Mouse (Mus musculus): ENCODE results near the gene Efna1. TPM values are rescaled to one million over a fixed set of nuclear protein-coding genes. Genes with fewer than 3 reads are reported as not detected.
A peak's percentile ranks its signal among the peaks of the same experiment; 100 is the strongest.

Gene Efna1
- total RNA-seq, 4 experiments from 2014 or later = 15.9 to 28.0 (median 21.0) TPM

DNA sequence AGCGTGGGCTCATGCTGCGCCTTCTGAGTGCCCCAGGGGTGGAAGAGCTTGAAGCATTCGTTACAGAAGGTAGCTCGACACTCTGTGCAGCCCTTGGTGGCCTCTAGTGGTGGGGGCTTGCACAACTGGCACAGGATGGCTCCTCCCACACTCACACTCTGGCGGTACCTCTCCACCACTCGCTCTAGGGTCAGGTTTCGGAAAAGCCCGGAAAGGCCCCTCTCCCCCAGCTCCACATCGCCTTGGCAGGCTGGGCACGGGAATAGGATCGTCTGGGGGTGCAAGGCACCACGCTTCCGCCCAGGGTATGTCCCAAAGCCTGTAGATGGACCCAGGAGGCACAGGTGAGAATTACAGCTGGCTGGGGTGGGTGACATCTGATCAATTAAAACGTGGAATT, 37.3 kb downstream of the Efna1 start:
- DNase-seq = no peak

DNA sequence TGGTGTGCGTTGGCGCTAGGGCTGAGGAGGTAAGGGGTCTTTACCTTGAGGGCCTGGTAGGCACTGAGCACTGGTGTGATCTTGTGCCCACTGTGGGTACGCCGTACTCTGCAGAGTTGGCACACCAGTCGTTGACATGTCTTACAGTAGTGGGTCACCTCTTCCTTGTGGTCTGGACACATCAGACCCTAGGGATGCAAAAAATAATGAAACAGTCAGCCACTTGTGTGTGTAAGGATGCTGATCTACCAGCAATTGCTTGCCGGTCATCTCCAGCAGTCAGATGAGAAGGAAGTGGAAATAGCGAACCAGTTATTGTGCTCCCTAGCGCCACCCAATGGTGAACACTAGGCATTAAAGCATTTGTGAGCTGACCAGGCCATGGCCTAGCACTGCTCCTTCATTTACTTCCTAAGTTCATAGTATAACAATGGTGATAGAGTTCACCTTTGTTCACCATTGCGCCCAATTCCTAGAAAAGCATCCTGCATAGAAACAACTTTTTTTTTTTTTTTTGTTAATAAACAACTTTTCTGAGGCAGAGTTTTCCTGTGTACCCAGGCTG, 38.5 kb downstream of the Efna1 start:
- DNase-seq = no peak

DNA sequence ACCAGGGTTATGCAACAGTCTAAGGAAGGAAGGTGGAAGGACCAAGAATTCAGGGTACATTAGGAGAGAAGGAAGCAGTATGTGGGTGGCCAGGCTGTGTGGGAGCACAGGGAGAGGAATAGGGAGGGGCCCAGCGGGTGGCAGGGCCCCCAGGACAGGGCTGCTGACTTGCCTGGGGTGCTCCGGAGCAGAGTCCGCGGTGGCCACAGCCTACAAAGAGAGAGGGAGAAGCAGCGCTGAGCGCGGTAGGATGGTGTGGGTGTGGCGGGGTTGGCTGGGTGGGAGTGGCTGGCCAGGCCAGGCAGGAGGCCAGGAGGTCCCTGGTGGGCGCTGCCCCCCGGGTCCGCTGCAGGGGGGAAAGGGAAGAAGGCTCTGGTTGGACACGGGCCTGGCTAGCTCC, 42.4 kb downstream of the Efna1 start:
- DNase-seq = no peak

DNA sequence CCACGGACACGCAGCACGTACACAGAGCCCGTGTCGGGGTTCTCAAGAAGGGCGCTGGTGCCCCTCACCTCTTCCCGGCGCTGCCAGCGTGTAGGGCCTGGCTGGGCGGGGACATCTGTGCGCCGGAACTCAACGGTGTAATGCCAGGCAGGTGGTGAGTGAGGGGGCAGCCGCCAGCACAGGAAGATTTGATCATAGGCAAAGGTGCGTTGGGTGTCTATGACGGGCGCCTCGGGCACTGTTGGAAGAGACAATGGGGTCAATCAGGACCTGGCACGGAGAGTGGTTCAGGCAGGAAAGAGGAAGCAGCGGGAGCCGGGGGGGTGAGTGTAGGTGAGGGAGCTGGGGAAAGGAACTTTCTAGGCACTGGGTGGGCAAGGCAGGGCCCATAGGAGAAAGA, 43.3 kb downstream of the Efna1 start:
- DNase-seq = no peak

DNA sequence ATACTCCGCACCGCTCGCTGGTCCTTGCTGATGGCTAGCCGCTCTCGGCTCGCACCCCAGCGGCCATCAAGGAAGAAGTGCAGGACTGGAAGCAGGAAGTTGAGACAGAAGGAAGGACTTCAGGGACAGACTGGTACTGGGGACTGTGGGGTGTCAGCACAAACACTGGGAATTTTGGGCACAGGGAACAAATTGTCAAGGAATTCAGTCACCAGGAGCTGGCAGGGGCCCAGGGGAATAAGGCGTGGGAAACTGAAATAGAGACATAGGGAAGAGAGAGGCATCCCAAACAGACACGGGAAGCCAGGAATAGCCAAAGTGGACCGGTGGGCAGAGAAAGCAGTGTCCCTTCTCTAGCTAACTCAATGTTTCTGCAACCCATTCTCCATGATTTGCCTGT, 44.4 kb downstream of the Efna1 start:
- DNase-seq = no peak

DNA sequence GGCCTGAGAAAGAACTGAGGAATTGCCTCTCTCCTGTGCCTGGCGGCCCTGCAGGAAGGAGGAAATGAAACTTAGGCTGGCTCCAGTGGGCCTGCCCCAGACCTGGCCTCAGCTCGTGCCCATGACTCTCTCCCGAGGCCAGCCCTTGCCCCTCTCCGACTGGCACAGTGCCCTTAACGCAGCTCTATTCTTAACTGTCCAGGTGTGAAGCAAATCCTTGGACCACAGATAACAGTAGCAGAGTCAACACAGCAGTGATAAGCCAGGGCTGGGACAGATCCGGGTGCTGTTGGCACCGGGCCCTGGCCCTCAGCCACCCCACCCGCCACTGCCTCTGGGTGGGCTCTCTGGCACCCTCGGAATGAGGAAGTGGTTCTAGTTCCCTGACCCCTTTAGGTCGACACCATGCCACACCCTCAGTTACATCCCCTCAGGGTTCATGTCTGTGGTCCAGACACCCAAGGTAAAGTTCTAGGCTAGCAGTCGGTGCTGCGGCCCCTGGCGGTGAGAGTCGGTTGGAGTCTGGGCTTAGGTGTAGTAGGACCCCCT, 47.3 kb downstream of the Efna1 start:
- no peak for DNase-seq

DNA sequence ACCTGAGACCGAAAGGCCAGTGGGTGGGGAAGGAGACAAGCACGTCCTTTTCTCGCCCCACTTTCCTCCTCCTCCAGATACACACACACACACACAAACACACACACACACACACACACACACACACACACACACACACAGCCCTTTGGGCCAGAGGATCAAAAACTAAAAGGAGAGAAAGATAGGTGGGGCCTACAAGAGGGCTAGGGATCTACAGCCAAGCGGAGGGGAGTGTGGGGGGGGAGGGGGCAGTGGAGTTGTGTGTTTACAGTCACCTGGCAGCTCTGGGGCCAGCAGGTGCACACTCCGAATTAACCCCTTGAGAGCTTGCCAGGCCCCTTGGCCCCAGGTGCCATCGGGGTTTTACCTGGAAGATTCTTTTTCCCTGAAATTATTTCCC, 48.3 kb downstream of the Efna1 start:
- no peak for DNase-seq

DNA sequence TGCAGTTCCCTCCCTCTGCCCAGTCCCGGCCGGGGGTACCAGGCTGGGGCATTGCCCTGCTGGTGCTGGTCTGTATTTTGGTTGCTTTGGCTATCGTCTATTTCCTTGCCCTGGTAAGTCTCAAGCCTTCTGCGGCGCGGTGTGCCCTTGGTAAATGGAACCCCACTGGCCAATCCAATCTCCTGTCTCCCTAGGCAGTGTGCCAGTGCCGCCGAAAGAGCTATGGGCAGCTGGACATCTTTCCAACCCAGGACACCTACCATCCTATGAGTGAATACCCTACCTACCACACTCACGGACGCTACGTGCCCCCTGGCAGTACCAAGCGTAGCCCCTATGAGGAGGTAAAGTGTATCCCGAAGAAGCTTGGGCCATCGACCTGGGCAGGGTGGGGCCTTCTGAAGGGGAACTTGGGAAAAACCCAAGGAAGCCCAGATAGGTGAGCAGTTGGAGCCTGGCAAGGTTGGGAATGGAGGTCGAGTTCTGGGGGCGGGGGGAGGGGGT, 49.1 kb downstream of the Efna1 start:
- DNase-seq = no peak

DNA sequence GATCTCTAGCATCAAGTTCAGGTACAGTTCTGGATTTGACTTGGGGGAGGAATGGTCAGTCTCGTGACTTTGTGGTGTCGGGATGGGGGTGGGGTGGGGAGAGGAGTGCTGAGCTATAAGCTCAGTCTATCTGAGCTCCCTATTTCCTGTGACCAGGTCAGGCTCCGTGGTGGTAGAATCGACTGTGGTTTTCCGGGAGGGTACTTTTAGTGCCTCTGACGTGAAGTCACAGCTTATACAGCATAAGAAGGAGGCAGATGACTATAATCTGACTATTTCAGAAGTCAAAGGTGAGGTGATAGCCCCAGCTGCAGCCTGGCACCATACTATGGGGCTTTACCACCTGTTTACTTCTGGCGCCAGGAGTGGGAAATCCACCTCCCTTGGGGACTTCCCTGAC, 49.6 kb downstream of the Efna1 start:
- DNase-seq = no peak

DNA sequence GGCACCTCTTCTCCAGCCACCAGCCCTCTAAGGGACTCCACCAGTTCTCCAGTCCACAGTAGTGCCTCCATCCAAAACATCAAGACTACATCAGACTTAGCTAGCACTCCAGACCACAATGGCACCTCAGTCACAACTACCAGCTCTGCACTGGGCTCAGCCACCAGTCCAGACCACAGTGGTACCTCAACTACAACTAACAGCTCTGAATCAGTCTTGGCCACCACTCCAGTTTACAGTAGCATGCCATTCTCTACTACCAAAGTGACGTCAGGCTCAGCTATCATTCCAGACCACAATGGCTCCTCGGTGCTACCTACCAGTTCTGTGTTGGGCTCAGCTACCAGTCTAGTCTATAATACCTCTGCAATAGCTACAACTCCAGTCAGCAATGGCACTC, 50.4 kb downstream of the Efna1 start:
- DNase-seq = no peak

DNA sequence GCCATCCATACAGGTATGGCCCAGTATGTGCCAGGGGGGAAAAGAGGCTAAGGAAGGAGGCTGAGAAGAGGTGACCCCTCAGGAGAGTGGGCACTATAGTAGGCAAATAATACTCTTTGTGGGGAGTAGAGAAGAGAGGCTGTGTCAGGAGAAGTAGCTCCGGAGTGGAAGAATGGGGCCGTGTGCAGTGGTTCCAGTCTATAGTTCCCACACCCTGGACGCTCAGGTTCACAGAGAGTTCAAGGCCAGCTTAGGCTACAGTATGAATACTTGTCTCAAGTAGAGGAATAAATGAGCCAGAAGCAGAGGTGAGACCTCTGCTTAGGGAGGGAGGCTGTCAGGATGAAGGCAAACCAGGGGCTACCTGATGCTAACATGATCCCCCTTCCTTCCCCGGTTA, 51.7 kb downstream of the Efna1 start:
- DNase-seq = no peak

DNA sequence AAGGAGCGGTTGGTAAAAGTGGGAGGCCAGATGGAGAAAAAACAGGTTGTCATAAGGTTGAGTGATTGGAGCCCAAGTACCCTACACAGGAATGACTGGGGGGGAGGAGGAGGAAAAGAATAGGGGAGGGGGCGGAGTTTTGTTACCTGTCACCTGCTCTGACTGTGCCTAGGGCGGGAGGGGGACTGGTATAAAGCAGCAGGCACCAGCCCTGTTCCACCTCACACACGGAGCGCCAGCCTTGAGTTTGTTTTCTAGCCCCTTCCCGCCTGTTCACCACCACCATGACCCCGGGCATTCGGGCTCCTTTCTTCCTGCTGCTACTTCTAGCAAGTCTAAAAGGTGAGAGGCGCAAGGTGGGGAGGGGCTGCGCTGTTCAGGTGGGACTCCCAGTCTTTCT, 52.1 kb downstream of the Efna1 start, which contains the start of gene Muc1:
Gene Muc1 (plus strand): TSS at position 222 of the 400 bp plus-strand sequence.
- no peak for DNase-seq

DNA sequence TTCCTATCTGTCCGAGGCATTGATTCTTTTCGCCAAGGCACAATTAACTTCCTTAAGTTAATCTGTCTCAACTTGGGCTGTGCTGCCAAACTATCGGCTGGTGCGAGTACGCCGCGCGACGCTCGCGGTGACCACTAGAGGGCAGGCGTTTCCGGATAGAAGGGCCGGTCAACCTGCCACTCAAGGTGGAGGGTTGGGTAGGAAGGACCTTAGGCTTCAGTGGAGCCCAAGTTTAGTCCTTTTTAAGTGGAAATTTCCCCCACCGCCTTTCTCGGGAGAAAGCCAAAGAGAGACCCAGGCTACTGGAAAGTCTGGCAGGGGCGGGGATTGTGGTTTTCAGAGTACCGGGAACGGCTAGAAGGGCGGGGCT, 52.8 kb downstream of the Efna1 start:
- DNase-seq = peak; percentile 75

DNA sequence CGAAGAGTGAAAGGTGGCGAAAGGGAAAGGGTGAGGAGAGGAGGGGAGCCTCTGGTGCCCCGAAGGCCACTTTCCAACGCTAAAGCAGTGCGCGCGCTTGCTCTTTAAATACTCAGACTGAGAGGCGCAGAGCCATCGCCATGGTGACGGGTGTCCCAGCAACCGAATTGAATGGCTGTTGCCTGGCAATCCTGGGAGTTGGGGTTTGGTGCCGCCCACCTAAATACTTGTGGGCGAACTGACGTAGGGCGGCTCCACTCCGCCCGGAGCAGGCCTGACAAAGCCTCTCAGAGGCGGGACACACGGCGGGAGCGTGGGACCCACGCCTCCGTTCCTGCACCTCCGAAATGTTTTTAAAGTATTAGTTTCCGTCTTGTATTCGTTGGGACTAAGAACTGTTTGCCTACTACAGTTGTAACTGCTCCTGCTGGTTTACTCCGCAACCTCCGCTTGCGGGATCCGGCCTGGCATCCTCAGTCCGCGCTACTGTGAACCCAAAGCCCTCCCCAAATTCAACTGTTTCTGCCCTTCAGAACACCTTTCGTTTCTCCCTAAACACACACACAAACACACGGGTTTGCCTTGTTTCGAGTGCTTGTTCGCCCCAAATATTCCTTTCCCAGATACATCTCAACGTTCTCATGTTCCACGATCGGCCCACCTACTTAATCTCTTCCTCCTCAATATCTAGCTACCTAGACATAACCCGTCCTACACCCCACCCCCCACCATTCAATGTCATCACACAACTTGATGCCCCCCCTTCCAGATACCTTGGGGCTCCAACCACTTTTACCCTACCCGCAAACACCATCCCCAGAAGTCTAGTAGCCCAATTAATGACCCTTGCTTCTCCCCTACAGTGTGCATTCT, 53.4 kb downstream of the Efna1 start:
- peak; percentile 85 for DNase-seq

DNA sequence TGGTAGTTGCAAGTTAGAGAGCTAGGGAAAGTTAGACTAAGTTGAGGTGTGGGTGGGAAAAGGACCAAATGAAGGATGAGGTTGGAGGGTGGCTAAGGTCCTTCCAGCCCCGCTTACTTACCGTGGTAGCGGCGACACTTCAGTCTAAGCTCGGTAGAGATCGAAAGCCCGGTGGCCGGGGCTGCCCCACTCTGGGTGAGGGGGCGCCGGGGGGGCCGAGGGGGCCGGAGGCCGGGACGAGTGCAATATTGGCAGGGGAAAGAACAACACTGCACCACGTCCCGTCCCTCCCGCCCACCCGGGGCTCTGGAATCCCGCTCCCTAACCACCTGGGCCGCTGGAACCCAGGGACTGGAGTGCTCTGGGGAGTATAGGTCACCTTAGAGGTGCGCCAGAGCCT, 54.0 kb downstream of the Efna1 start, which contains the start of gene Mtx1:
Gene Mtx1 (minus strand): TSS at position 189 of the 400 bp plus-strand sequence.
- DNase-seq = no peak

DNA sequence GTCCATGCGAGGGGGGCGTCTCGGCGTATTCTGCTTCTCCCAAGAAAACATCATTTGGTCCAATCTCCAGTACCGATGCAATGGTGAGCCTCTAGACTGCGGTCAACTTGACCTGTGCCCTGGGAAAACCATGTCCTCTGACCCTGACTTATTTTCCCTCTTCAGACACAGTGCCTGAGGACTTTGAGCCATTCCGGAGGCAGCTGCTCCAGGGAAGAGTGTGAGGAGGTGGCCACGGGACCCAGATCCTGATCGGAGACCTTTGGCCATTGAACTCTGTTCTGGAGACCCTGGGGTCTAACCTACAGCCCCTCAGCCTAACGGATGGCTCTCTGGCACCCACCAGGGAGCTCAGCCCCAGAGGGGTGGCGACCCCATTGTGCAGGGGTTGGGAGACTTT, 54.6 kb downstream of the Efna1 start:
- DNase-seq = no peak

DNA sequence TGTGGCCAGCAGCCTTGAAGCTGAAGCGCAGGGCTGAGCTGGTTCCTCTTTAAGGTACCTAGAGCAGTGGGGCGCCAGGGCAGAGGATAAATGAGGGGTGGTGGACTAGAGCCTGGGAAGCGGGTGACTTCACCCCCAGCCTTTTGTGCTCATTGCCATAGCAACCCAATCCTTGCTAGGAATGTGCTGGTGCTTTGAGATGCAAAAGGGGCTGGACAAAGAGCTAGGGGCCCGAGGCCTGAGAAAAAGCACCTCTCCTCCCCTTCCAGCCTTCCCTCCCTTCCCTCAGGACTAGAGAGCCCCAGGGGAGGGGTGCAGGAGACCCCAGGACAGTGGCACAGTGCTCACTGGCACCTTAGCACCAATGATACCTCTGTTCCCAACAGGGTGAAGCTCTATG, 55.0 kb downstream of the Efna1 start:
- DNase-seq = no peak

DNA sequence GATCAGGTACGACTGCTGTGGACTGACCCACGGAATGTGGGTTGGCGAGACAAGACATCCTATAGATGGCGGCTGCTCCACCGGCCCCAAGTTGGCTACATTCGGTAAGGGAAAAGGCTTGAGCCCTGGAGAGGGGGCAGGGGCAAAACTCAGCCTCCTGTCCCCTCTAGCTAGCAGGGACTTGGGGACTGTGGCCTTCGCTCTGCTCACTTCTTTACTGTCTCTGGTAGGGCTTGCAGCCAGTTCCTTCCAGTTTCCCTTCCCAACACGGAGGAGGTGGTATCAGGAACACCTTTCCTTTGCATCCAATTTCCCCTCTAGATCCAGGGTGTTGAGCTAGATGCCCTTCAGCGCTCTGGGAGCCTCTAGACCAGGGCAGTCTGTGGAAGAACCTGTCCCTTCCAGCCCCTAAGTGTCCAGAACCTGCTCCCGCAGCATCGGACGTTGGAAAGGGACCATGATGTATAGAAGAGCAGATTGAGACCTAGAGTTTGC, 55.6 kb downstream of the Efna1 start:
- DNase-seq = no peak

DNA sequence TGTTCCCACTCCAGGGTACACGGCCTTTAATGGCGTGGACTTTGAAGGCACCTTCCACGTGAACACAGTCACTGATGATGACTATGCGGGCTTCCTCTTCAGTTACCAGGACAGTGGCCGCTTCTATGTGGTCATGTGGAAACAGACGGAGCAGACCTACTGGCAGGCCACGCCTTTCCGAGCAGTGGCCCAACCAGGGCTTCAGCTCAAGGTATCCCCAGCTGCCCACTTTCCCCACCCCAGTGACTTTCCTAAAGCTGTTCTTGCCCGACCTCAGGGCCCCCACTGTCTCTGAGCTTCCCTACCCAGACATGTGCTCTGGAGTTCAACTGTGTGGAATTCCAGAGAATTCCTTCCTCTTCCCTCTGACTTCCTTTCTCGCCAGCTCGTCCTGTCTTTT, 56.1 kb downstream of the Efna1 start:
- DNase-seq = no peak
